Mouse (Mus musculus) urinary bladder, adult 2 months (tissue): ENCODE results near the gene Zfp518b. TPM values are rescaled to one million over a fixed set of nuclear protein-coding genes. Genes with fewer than 3 reads are reported as not detected.

ENCODE experiments used
- DNase-seq: peaks from one replicate; pipeline ENCODE4 v3.0.0; 2022; ENCODE audit warnings: low spot score
- polyA plus RNA-seq: library from polyadenylated mRNA; depleted of rRNA; stranded (reverse); fragments of >200 nt; gene quantifications from 2 replicates; pipeline ENCODE4 v1.2.3, GENCODE M21; 2012; rRNA removed

Gene Zfp518b
- polyA plus RNA-seq = 2.5 and 3.3 TPM in 2 replicates

GRCm38 (mm10) chr5:38684164-38684911, at the start of gene Zfp518b:
TSS of gene Zfp518b (minus strand) at chr5:38684826.
- DNase-seq = peak; percentile 69

- no peak for DNase-seq
Measured at GRCm38 (mm10) chr5:38708940-38709581, 24.4 kb upstream of the Zfp518b start.

DNA sequence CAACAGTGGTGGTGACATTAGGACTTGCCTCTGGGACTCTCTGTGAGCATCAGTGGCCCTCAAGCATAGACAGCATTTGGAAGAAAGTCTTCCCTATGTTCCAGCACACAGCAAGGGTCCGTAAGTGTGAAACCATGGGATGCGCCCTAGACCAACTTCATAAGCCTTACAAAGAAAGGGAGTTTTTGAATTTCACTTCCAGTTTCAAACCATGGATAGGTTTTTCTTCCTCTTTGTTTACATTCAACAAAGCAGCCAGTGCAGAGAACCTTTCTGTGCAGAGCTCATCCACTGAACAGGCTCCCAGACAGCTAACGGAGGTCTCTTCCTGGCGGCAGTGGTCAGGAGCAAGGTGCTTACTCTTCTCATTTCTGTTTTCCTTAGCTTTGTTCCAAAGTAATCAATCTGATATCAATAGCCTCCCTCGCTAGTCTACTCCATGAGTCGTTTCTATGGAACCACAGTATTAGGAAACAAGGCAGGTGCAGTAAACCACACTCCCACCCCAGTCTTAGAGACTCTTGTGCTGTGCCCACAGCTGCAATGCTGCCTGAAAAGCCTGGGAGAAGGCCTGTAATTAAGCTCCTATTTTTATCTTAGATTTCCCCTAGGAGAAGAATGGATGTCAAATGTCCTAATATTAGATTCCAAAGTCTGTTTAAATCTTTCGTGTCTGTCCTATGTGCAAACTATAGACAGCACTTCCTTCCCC, 22.9 kb upstream of the Zfp518b start:
- no peak for DNase-seq

- DNase-seq = no peak
Measured at GRCm38 (mm10) chr5:38702941-38703340, 18.3 kb upstream of the Zfp518b start.

GRCm38 (mm10) chr5:38702091-38702490, 17.5 kb upstream of the Zfp518b start:
- DNase-seq = no peak

- no peak for DNase-seq
Measured at GRCm38 (mm10) chr5:38698466-38698865, 13.8 kb upstream of the Zfp518b start.

GRCm38 (mm10) chr5:38698046-38698445, 13.4 kb upstream of the Zfp518b start:
- DNase-seq = no peak

DNA sequence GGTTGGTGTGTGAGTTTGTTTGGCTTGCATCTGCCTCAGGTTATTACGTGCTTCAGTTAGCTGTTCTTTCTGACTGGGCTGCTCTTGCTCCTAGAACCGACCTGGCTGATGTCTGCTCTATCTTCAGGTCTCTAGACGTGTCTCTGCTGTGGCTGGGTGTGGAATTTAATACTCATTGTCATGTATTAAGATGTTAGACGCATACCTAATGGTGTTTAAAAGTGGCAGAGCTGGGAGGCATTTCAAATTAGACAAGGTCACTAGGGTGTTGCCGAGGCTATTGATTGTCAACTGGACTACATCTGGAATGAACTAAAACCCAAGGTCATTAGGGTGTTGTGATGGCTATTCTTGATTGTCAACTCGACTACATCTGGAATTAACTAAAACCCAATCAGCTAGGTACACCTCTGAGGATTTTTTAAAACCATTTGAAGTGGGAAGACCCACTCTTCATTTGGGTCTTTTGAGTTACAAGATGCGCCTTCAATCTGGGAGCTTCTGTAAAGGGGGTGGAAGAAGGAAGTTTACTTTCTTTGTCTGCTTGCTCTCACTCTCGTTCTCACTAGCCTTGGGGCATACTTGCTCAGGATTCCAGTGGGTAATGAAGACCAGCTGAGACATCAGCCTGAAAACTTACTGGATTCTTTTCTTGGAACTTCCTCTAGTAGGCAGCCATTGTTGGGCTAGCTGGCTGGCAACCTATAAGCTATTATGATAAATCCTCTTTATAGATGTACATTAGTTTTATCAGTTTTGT, 12.2 kb upstream of the Zfp518b start:
- DNase-seq = no peak

DNA sequence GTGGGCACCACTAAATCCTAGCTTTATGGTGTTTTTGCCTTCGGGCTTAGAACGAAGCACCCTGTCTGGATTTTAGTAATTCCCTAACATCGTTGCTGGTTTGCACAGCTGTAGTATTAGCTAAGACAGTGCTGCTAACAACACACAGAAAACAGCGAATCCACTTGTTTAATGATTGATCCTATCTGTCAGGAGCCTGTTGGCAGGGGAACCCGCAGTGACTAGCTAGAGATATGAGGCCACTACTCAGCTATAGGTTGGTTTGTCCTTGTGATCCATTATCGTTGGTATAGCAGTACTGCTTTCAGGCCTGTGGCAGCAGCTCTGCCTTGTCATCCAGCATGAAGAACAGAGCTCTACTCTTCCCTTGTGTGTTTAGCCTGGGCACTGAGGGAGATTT, 8.2 kb upstream of the Zfp518b start:
- DNase-seq = no peak

DNA sequence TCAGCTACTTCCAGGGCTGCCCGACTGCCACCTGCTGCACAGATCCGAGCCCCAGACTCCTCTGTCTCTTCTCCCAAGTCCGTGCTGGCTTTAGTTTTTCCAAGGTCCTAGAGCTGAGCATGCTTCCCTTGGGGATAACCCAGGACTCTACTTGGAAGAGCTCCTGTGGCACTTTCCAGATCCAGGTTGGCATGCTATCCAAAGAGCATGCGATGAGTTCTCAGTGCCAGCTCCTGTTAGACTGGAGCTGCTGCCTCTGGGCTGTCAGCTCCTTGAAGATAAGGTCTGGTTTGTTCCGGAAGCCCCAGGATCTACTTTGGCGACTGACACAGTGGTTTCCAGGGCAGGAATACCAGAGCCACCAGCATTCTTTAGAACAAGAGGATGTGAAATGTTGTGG, 4.6 kb upstream of the Zfp518b start:
- no peak for DNase-seq

GRCm38 (mm10) chr5:38687694-38688093, 3.1 kb upstream of the Zfp518b start:
- no peak for DNase-seq

- no peak for DNase-seq
Measured at GRCm38 (mm10) chr5:38658836-38659235, 25.8 kb downstream of the Zfp518b start.

DNA sequence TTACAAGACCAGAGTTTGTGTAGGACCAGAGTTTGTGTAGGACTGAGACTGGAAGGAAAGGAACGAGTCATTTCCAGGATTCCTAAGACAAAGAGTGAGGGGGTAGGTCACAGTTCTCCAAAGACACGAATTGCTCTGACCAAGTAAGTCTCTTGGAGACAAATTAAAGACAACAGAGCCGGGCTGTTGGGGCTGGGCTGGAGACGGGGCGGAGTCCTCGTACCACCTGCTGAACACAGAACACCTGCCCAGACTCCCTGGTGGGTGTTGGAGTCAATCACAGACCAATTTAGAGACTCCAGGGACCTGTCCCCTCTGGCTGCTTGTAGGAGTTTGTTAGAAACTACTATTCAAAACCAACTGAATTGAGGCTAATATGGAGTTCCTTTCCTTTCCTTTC, 28.4 kb downstream of the Zfp518b start:
- DNase-seq = no peak

- no peak for DNase-seq
Measured at GRCm38 (mm10) chr5:38655421-38655928, 29.2 kb downstream of the Zfp518b start.

- no peak for DNase-seq
Measured at GRCm38 (mm10) chr5:38654571-38654970, 30.1 kb downstream of the Zfp518b start.

GRCm38 (mm10) chr5:38653101-38653500, 31.5 kb downstream of the Zfp518b start:
- DNase-seq = no peak

DNA sequence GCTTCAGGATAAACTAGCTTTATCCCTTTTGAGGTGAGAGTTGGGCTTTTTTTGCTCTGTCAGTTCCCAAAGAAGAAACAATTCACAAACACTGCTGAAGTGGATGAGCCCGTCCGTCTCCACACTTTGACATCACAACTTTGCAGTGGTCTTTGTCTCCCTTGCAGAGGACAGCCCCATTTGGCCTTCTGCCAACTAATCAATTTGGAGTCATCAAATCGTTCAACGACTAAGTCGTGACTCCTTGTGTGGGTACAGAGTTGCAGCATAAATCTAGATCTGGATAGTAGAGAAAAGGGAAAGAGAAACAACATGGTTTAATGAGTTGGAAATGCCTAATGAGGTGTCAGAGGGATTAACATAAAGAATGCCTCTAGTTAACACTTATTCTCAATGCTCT, 33.2 kb downstream of the Zfp518b start:
- DNase-seq = no peak

DNA sequence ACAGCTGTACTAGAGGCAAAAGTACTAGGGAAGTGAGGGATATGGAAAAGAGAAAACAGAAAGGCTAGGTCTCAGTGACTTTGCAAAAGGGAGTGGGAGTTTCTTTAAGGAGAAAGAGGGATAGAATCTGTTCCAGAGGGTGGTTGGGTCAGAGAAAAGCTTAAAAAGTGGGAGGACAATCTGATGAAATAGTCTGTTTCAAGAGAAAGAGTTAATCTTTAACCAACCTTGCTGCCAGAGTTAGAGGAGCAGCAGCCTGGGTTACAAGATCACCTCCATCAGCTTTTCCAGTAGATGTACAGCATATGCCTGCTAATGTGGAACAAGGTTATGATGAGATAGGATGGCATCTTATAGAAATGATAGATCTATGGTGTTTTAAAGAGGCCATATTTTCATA, 43.1 kb downstream of the Zfp518b start:
- DNase-seq = no peak

DNA sequence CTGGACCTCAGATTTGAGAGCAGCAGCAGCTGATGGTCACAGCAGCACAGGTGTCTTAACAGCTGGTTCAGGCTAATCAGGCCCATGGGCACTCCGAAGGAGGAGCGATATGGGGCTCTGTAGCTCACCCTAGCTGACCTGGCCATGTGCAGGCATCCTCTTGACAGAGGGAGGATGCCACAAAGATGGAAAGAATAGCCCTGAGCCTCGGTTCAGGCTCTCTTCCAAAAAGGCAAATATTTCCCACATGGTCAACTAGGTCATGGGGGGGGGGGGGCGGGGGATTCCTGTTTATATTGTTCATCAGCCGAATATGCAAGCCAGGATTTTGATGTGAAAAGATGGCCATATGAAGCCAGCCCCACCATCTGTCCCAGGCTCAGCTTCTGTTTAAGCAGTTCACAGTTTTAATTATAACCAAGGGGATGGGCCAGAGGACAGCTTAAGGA, 48.3 kb downstream of the Zfp518b start:
- DNase-seq = no peak

- no peak for DNase-seq
Measured at GRCm38 (mm10) chr5:38635696-38636095, 48.9 kb downstream of the Zfp518b start.

- DNase-seq = no peak
Measured at GRCm38 (mm10) chr5:38634321-38635164, 50.1 kb downstream of the Zfp518b start.
